Mouse (Mus musculus): Measurements from ENCODE around the gene Ctf2.
A peak's percentile ranks its signal among the peaks of the same experiment; 100 is the strongest.

DNA sequence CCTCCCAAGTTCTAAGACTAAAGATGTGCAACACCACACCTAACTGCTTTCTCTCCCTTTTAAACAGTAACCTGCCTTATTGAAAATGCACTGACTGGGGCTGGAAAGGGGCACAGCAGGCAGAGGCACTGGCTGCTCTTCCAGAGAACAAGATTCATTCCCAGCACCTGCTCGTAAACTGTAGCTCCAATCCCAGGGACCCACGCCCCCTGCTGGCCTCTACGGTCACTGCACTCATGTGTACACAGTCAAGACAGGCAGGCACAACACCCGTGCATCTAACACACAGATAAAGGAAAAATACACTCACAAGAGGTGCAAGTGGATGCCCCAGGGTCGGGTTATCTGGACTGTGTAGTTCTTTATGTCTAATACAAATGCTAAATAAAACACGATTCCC, 54.9 kb downstream of the Ctf2 start:
- TF ChIP-seq POLR2A (IDR thresholded peaks at IDR 0.05; ENCODE audit: insufficient read depth, low read length) (no peak), CTCF (IDR thresholded peaks at IDR 0.05; ENCODE audit: low read depth, low read length) (peak; percentile 96)

Measured in ES-Bruce4 (cell line).